Mouse (Mus musculus) lung, embryonic 14.5 days (tissue): ENCODE measurements around the gene Speer2. TPM values are rescaled to one million over a fixed set of nuclear protein-coding genes. Genes with fewer than 3 reads are reported as not detected.
A peak's percentile ranks its signal among the peaks of the same experiment; 100 is the strongest.

Experiments
- ATAC-seq: fragments of 200-750 bp; cut with Nextera tagmentation; 2 replicates; pipeline ENCODE4 v1.8.0; 2017; ENCODE audit warnings: mild to moderate bottlenecking, moderate TSS enrichment, moderate library complexity; ENCODE audit not compliant: insufficient read depth
- DNase-seq: peaks from one replicate; pipeline ENCODE4 v3.0.0-alpha.2; 2015
- H3K27ac ChIP-seq: fragments of 300-500 bp; sonication (generic); 2 replicates; pipeline ENCODE4 v1.5.1; 2014; ENCODE audit warnings: low read depth, mild to moderate bottlenecking, moderate library complexity
- H3K27me3 ChIP-seq: fragments of 300-500 bp; sonication (generic); 2 replicates; pipeline ENCODE4 v1.6.1; 2014; ENCODE audit warnings: low read length, control low read depth; ENCODE audit not compliant: insufficient read depth
- H3K36me3 ChIP-seq: fragments of 300-500 bp; sonication (generic); 2 replicates; pipeline ENCODE4 v1.6.1; 2014; ENCODE audit warnings: control low read depth; ENCODE audit not compliant: insufficient read depth
- H3K4me1 ChIP-seq: fragments of 300-500 bp; sonication (generic); 2 replicates; pipeline ENCODE4 v1.6.1; 2014; ENCODE audit warnings: antibody characterized with exemption, control low read depth; ENCODE audit not compliant: insufficient read depth
- H3K4me2 ChIP-seq: fragments of 300-500 bp; sonication (generic); 2 replicates; pipeline ENCODE4 v1.6.1; 2014; ENCODE audit warnings: mild to moderate bottlenecking
- H3K4me3 ChIP-seq: fragments of 300-500 bp; sonication (generic); 2 replicates; pipeline ENCODE4 v1.5.1; 2014; ENCODE audit warnings: low read depth, low read length
- H3K9ac ChIP-seq: fragments of 300-500 bp; sonication (generic); 2 replicates; pipeline ENCODE4 v1.6.1; 2014
- H3K9me3 ChIP-seq: fragments of 300-500 bp; sonication (generic); 2 replicates; pipeline ENCODE4 v1.6.1; 2016; ENCODE audit warnings: low read depth, low read length, control low read depth
- CTCF ChIP-seq: IDR thresholded peaks from 2 replicates; pipeline ENCODE4 v1.5.1; 2016; ENCODE audit warnings: antibody characterized with exemption, low read depth
- WGBS: fragments of 180-500 bp; shearing (Covaris S2); extraction: QIAGEN DNeasy Blood & Tissue Kit; methylation state at CpG from one replicate; pipeline ENCODE4 v1.1.7; 2014; 5-methylcytosine and 5-hydroxymethylcytosine counted together
- polyA plus RNA-seq: library from polyadenylated mRNA; unstranded; fragments of >200 nt; fragmentation: Nextera tagmentation; extraction: Ambion mirVana; gene quantifications from 2 replicates; pipeline ENCODE4 v1.2.1, GENCODE M21; 2014

Gene Speer2
- not detected in 2 replicates for polyA plus RNA-seq

GRCm38 (mm10) chr16:69863644-69864043, at the start of gene Speer2:
Speer2 (minus strand) TSS chr16:69863744.
- no peaks in the 10 kb centered on the region for H3K36me3 ChIP-seq
- WGBS = 90% methylated on average over 4 of the region's 4 CpGs
- H3K4me2 ChIP-seq = no peak within 1 kb of the TSS
- H3K4me3 ChIP-seq = no peak within 1 kb of the TSS
- H3K4me1 ChIP-seq = no peaks in the 10 kb centered on the region
- ATAC-seq (no peak), DNase-seq (no peak)
- H3K27me3 ChIP-seq = no peaks in the 10 kb centered on the region
- no peaks in the 10 kb centered on the region for H3K9me3 ChIP-seq
- H3K9ac ChIP-seq = no peak within 1 kb of the TSS
- TF ChIP-seq CTCF = no peak
- no peak within 1 kb of the TSS for H3K27ac ChIP-seq

- TF ChIP-seq CTCF = no peak
- DNase-seq (no peak), ATAC-seq (no peak)
- Histone ChIP-seq H3K4me2 (no peak overlapping the region), H3K9me3 (no peaks in the 10 kb centered on the region), H3K27me3 (no peaks in the 10 kb centered on the region), H3K27ac (no peak overlapping the region), H3K4me3 (no peak overlapping the region), H3K36me3 (no peaks in the 10 kb centered on the region), H3K4me1 (no peaks in the 10 kb centered on the region), H3K9ac (no peak overlapping the region)
Measured at GRCm38 (mm10) chr16:69904303-69904702, 40.8 kb upstream of the Speer2 start.

- Histone ChIP-seq H3K9me3 (no peaks in the 10 kb centered on the region), H3K9ac (no peak overlapping the region), H3K27me3 (no peaks in the 10 kb centered on the region), H3K36me3 (no peaks in the 10 kb centered on the region), H3K4me3 (no peak overlapping the region), H3K27ac (no peak overlapping the region), H3K4me1 (no peaks in the 10 kb centered on the region), H3K4me2 (no peak overlapping the region)
- no peak for DNase-seq
- ATAC-seq = no peak
- no peak for TF ChIP-seq CTCF
Measured at GRCm38 (mm10) chr16:69880712-69881111, 17.2 kb upstream of the Speer2 start.

GRCm38 (mm10) chr16:69836628-69837027, 26.9 kb downstream of the Speer2 start:
- ATAC-seq = no peak
- no peak for TF ChIP-seq CTCF
- no peaks in the 10 kb centered on the region for H3K36me3 ChIP-seq

GRCm38 (mm10) chr16:69813652-69814051, 49.9 kb downstream of the Speer2 start:
- Histone ChIP-seq H3K9me3 (no peaks in the 10 kb centered on the region), H3K27ac (no peak overlapping the region), H3K4me1 (no peaks in the 10 kb centered on the region), H3K4me2 (no peak overlapping the region), H3K36me3 (no peaks in the 10 kb centered on the region), H3K27me3 (no peaks in the 10 kb centered on the region), H3K4me3 (no peak overlapping the region), H3K9ac (no peak overlapping the region)
- DNase-seq = no peak
- no peak for ATAC-seq
- WGBS = 69% methylated on average over 5 of the region's 5 CpGs
- TF ChIP-seq CTCF = no peak

More at GRCm38 (mm10) chr16:69836628-69837027, 26.9 kb downstream of the Speer2 start:
- Histone ChIP-seq H3K4me1 (no peaks in the 10 kb centered on the region), H3K9me3 (no peaks in the 10 kb centered on the region), H3K9ac (no peak overlapping the region), H3K27me3 (no peaks in the 10 kb centered on the region), H3K4me2 (no peak overlapping the region), H3K27ac (no peak overlapping the region), H3K4me3 (no peak overlapping the region)
- peak; percentile 23 for DNase-seq
- 13% methylated on average over 2 of the region's 2 CpGs for WGBS
